Mouse (Mus musculus) forebrain, postnatal 0 days (tissue): Measurements from ENCODE around the gene Mapkbp1. TPM values are rescaled to one million over a fixed set of nuclear protein-coding genes. Genes with fewer than 3 reads are reported as not detected.

ENCODE experiments used
- ATAC-seq: fragments of 200-750 bp; cut with Nextera tagmentation; 2 replicates; pipeline ENCODE4 v1.8.0; 2017; ENCODE audit warnings: mild to moderate bottlenecking, moderate library complexity
- DNase-seq: peaks from one replicate; pipeline ENCODE4 v3.0.0-alpha.2; 2015
- H3K27ac ChIP-seq: fragments of 300-500 bp; sonication (generic); 2 replicates; pipeline ENCODE4 v1.5.1; 2014; ENCODE audit warnings: low read depth, mild to moderate bottlenecking, antibody characterized with exemption, low read length, moderate library complexity, mixed read lengths
- H3K27me3 ChIP-seq: fragments of 300-500 bp; sonication (generic); 2 replicates; pipeline ENCODE4 v1.6.1; 2014; ENCODE audit warnings: mild to moderate bottlenecking, low read length, mixed read lengths; ENCODE audit not compliant: insufficient read depth
- H3K36me3 ChIP-seq: fragments of 300-500 bp; sonication (generic); 2 replicates; pipeline ENCODE4 v1.6.1; 2014; ENCODE audit warnings: mild to moderate bottlenecking, moderate library complexity; ENCODE audit not compliant: insufficient read depth
- H3K4me1 ChIP-seq: fragments of 300-500 bp; sonication (generic); 2 replicates; pipeline ENCODE4 v1.6.1; 2014; ENCODE audit warnings: antibody characterized with exemption; ENCODE audit not compliant: insufficient read depth
- H3K4me2 ChIP-seq: fragments of 300-500 bp; sonication (generic); 2 replicates; pipeline ENCODE4 v1.6.1; 2014; ENCODE audit warnings: low read depth, mild to moderate bottlenecking, moderate library complexity
- H3K4me3 ChIP-seq: fragments of 300-500 bp; sonication (generic); 2 replicates; pipeline ENCODE4 v1.5.1; 2014; ENCODE audit warnings: low read depth, low read length, mixed read lengths
- H3K9ac ChIP-seq: fragments of 300-500 bp; sonication (generic); 2 replicates; pipeline ENCODE4 v1.6.1; 2014; ENCODE audit warnings: mild to moderate bottlenecking
- H3K9me3 ChIP-seq: fragments of 300-500 bp; sonication (generic); 2 replicates; pipeline ENCODE4 v1.6.1; 2016; ENCODE audit warnings: low read length
- CTCF ChIP-seq: sonication (generic); IDR thresholded peaks from 2 replicates; pipeline ENCODE4 v1.5.1; 2016; ENCODE audit warnings: antibody characterized with exemption, control low read depth, low read depth
- WGBS: fragments of 180-500 bp; shearing (Covaris S2); extraction: QIAGEN DNeasy Blood & Tissue Kit; methylation state at CpG from one replicate; pipeline ENCODE4 v1.1.7; 2014; 5-methylcytosine and 5-hydroxymethylcytosine counted together
- polyA plus RNA-seq: library from polyadenylated mRNA; unstranded; fragments of >200 nt; fragmentation: Nextera tagmentation; extraction: Ambion mirVana; gene quantifications from 2 replicates; pipeline ENCODE4 v1.2.1, GENCODE M21; 2015
- total RNA-seq: library from RNA; depleted of rRNA; stranded (reverse); fragments of >200 nt; gene quantifications from 2 replicates; pipeline ENCODE4 v1.2.3, GENCODE M21; 2014

Mapkbp1 gene
- total and polyA plus RNA-seq, 2 experiments from 2014 or later = 7.4 to 42.5 TPM

DNA sequence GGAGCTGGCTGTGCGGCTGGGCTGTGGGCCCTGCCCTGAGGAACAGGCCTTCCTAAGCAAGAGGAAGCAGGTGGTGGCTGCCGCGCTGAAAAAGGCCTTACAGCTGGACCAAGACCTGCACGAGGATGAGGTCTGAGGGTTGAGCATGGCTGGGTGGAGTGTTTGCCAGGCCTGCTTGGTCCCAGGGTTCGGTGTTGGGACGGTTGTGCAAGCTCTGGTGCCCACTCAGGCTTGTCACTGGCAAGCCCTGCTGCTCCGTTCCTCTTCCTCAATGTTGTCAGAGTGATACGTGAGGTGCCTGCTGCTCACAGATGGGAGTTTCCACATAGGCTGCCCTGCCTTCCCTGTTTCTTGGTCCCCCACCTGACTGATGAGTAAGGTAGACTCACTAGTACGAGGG is 65.2 kb downstream of the Mapkbp1 start:
- H3K9me3 ChIP-seq = no peaks in the 10 kb centered on the region
- ATAC-seq (no peak), DNase-seq (no peak)
- H3K27me3 ChIP-seq = no peaks in the 10 kb centered on the region
- no peak overlapping the region for H3K4me3 ChIP-seq
- no peak overlapping the region for H3K4me2 ChIP-seq
- no peaks in the 10 kb centered on the region for H3K4me1 ChIP-seq
- 96% methylated on average over 9 of the region's 9 CpGs for WGBS
- no peak overlapping the region for H3K9ac ChIP-seq
- no peak overlapping the region for H3K27ac ChIP-seq
- no peak for TF ChIP-seq CTCF
- H3K36me3 ChIP-seq = peaks cover 58% of the 10 kb centered on the region

DNA sequence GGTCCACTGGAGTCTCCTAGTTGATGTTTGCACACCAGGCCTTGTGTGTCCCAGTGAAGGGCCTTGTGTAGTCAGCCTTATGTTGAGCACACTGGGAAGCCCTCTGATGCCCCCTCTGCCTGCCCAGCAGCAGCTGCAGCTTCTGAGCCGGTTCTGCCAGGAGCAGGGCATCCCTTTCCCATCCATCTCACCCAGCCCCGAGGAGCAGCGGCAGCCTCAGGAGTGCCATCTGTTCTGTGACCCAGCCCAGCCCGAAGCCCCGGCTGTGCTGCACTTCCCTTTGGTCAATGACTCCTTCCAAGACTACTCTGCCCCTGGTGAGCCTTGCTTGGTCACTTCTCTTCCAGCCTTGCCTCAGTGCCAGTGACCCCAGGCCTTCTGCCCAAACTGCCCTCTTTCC is 68.5 kb downstream of the Mapkbp1 start:
- H3K4me2 ChIP-seq = no peak overlapping the region
- no peak for TF ChIP-seq CTCF

DNA sequence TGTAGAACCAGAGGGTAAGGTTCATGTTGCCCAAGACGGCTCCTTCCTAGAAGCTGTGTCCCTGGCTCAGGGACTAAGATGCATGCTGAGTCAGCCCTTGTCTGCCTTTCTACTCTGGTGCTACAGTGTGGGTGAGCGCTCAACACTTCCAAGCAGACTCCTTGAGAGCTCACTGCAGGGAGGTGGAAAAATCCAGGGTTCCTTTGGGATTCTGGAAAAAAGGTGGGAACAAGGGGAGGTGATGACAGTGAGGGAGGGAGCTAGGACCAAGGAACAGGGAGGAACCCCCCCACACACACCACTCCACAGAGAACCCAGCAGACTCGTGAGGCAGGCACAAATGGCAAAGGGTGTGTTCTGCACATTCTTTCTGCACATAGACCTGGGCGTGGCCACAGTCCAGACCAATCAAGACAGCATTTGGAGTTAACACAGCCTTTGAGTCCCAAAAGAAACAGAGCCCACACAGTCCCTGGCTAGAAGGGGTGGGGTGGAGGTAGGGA is 71.7 kb downstream of the Mapkbp1 start:
- no peaks in the 10 kb centered on the region for H3K27me3 ChIP-seq
- H3K4me3 ChIP-seq = no peak overlapping the region
- no peak overlapping the region for H3K9ac ChIP-seq
- 53% methylated on average over 4 of the region's 4 CpGs for WGBS
- DNase-seq (no peak), ATAC-seq (no peak)
- TF ChIP-seq CTCF = no peak
- H3K36me3 ChIP-seq = peaks cover 30% of the 10 kb centered on the region
- no peaks in the 10 kb centered on the region for H3K4me1 ChIP-seq
- H3K4me2 ChIP-seq = no peak overlapping the region
- no peak overlapping the region for H3K27ac ChIP-seq
- H3K9me3 ChIP-seq = no peaks in the 10 kb centered on the region

More for the DNA sequence above, 68.5 kb downstream of the Mapkbp1 start:
- no peak for DNase-seq
- WGBS = 90% methylated on average over 5 of the region's 5 CpGs
- ATAC-seq = no peak
- Histone ChIP-seq H3K36me3 (peaks cover 51% of the 10 kb centered on the region), H3K9me3 (no peaks in the 10 kb centered on the region), H3K27ac (no peak overlapping the region), H3K4me3 (no peak overlapping the region), H3K4me1 (no peaks in the 10 kb centered on the region), H3K27me3 (no peaks in the 10 kb centered on the region), H3K9ac (no peak overlapping the region)

DNA sequence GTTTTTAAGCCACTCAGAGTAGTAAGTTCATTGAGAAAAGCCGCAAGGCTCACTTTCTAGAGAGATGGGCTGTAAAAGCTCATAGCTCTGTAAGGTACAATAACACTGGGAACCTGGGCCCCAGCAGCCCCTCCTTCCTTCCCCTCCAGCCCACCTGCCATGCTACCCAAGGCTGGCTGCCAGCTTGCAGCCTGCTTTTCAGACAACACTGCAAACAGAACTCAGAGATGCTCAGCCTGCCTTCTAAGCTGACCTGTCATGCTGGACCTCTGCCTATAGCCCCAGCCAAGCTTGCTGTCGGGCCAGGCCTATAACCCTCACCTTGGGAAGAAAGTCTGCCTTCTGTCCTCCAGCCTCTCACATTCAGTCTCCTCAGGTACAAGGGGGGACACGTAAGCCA is 72.2 kb downstream of the Mapkbp1 start:
- TF ChIP-seq CTCF = no peak
- H3K9me3 ChIP-seq = no peaks in the 10 kb centered on the region
- DNase-seq = no peak
- H3K4me3 ChIP-seq = no peak overlapping the region
- H3K9ac ChIP-seq = no peak overlapping the region
- H3K27me3 ChIP-seq = no peaks in the 10 kb centered on the region
- 73% methylated on average over 3 of the region's 3 CpGs for WGBS
- no peak overlapping the region for H3K4me2 ChIP-seq
- H3K36me3 ChIP-seq = peaks cover 24% of the 10 kb centered on the region
- no peaks in the 10 kb centered on the region for H3K4me1 ChIP-seq
- ATAC-seq = no peak
- no peak overlapping the region for H3K27ac ChIP-seq

DNA sequence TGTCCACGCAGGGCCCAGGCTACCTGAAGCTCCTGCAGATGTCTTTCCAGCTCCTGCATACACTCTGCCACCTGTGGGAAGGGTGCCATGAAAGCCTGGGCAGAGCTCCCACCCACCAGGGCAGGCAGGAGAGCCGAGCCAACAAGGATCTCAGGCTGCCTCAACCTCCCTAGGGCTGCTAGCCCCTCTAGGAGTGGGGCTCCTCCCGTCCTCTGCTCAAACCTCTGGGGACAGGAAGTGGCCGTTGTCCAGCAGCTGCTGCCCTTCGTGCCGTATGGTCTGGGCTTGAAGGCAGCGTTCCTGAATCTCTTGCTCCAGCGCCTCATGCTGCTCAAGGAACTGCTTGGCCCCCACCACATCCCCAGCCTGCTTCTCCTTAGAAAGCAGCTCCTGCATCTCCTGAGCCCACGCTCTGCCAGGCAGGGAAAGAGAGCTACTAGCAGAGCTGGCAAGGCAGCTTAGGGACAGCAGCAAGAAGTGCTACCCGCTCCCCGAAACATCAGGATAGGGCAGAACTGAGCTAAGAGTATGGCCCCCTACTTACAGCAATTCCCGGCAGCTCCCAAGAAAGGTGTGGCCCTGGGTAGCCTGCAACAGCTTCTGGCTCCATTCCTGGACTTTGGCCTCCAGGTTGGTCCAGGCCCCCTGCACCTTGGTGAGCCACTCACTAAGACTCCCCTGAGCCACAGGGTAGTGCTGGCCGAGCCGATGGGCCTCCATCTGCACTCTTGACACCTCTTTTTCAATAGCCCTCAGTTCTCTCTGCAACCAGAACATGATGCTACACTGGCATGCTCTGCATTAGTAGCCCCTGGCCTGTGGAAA is 74.2 kb downstream of the Mapkbp1 start:
- H3K4me1 ChIP-seq = no peaks in the 10 kb centered on the region
- no peak for TF ChIP-seq CTCF
- no peak overlapping the region for H3K27ac ChIP-seq
- 69% methylated on average over 14 of the region's 14 CpGs for WGBS
- H3K9ac ChIP-seq = no peak overlapping the region
- H3K4me3 ChIP-seq = no peak overlapping the region
- H3K9me3 ChIP-seq = no peaks in the 10 kb centered on the region
- no peaks in the 10 kb centered on the region for H3K27me3 ChIP-seq
- no peak overlapping the region for H3K4me2 ChIP-seq
- H3K36me3 ChIP-seq = peaks cover 7% of the 10 kb centered on the region
- DNase-seq (no peak), ATAC-seq (no peak)

DNA sequence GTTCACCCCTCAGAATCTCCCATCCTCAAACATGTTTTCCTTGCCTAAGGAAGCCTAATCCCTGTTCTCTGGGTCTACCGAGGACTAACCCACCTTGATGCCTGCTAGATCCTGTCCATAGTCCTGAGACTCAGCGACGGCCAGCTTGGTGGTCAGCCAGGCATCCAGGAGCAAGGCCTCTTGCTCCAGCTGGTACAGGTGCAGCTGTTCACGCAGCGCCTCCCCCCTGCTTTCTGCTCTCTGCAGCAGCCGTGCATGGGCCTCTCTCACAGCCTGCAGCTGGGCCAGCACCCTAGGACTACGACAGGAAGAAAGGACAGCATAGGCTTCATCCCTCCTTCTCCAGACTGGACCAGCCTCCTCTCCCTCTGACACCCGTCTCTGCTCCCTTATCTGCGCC is 75.7 kb downstream of the Mapkbp1 start:
- TF ChIP-seq CTCF = no peak

DNA sequence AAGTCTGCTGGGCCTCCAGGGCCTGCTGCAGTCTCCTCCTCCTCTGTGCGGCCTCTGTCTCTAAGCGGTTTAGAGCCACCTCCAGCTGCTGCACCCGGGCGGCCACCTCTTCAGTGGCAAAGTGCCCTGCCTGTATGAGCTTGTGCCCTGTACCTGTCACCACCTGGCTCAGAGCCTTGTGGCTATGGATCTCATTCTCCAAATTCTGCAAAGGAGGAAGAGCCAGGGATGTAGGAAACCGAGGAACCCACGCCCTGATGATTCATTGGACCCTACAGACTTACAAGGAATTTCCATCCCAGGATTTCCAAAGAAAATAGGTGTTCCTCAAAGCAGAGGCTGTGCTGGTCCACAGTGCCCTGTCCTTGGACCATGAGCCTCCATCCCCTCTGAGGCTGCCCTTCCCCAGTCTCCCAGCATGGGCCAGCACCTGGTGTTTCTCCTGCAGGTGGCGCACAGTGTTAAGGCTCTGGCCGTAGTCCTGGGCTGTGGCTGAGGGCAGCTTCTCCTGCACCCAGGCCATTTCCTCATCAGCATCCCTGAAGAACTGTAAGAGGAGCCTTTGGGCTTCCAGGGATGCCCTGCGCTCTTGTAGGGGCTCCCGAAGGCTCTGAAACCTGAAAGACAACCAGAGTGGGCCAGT is 77.3 kb downstream of the Mapkbp1 start:
- no peak for DNase-seq

More for the DNA sequence above, 75.7 kb downstream of the Mapkbp1 start:
- no peaks in the 10 kb centered on the region for H3K9me3 ChIP-seq
- no peaks in the 10 kb centered on the region for H3K36me3 ChIP-seq
- no peak for DNase-seq
- H3K27me3 ChIP-seq = no peaks in the 10 kb centered on the region
- no peak overlapping the region for H3K4me3 ChIP-seq
- no peak overlapping the region for H3K27ac ChIP-seq
- no peaks in the 10 kb centered on the region for H3K4me1 ChIP-seq
- 81% methylated on average over 9 of the region's 9 CpGs for WGBS
- no peak for ATAC-seq
- no peak overlapping the region for H3K4me2 ChIP-seq
- no peak overlapping the region for H3K9ac ChIP-seq

More for the DNA sequence above, 77.3 kb downstream of the Mapkbp1 start:
- Histone ChIP-seq H3K4me1 (no peaks in the 10 kb centered on the region), H3K27me3 (no peaks in the 10 kb centered on the region), H3K36me3 (no peaks in the 10 kb centered on the region), H3K27ac (no peak overlapping the region), H3K4me3 (no peak overlapping the region), H3K4me2 (no peak overlapping the region), H3K9ac (no peak overlapping the region), H3K9me3 (no peaks in the 10 kb centered on the region)
- WGBS = 64% methylated on average over 10 of the region's 10 CpGs
- TF ChIP-seq CTCF = peak; percentile 62
- 0 out of 2 replicates have a peak, but pooled peaks have one; percentile 40 for ATAC-seq
